Mouse (Mus musculus) left cerebral cortex, adult 8-10 months (tissue): ENCODE measurements around the gene Nr2e3. TPM values are rescaled to one million over a fixed set of nuclear protein-coding genes. Genes with fewer than 3 reads are reported as not detected.
"Not testable (repeated sequence)": the region's sequence is repeated elsewhere in the genome, so short reads cannot be mapped to it uniquely, and the experiment has no call there.

Source experiments
- DNase-seq, 2 experiments: peaks; one replicate each; pipeline ENCODE4 v3.0.0; 2022; ENCODE audit warnings: low spot score in 2 of 2
- total RNA-seq, 4 experiments: library from RNA; stranded (reverse); gene quantifications; 2 replicates each; pipeline ENCODE4 v1.2.4; 2022

Gene Nr2e3
- total RNA-seq, 4 experiments from 2014 or later, result not detected

GRCm38 (mm10) chr9:59951001-59951750, 9.3 kb downstream of the Nr2e3 start:
- no peak for DNase-seq

- DNase-seq, result no peak
Measured at GRCm38 (mm10) chr9:59949981-59950380, 10.5 kb downstream of the Nr2e3 start.

GRCm38 (mm10) chr9:59949511-59949910, 10.9 kb downstream of the Nr2e3 start:
- no peak for DNase-seq

- no peak for DNase-seq
Measured at GRCm38 (mm10) chr9:59948691-59949250, 11.7 kb downstream of the Nr2e3 start.

- DNase-seq, result no peak
Measured at GRCm38 (mm10) chr9:59948226-59948625, 12.2 kb downstream of the Nr2e3 start.

- no peak for DNase-seq
Measured at GRCm38 (mm10) chr9:59947271-59947670, 13.2 kb downstream of the Nr2e3 start.

- DNase-seq, result no peak
Measured at GRCm38 (mm10) chr9:59945241-59945640, 15.2 kb downstream of the Nr2e3 start.

GRCm38 (mm10) chr9:59943826-59944225, 16.6 kb downstream of the Nr2e3 start:
- no peak for DNase-seq

GRCm38 (mm10) chr9:59942501-59943085, 17.9 kb downstream of the Nr2e3 start:
- no peak for DNase-seq

- DNase-seq, result no peak
Measured at GRCm38 (mm10) chr9:59941885-59942350, 18.5 kb downstream of the Nr2e3 start.

- DNase-seq, result no peak
Measured at GRCm38 (mm10) chr9:59940913-59941884, 19.3 kb downstream of the Nr2e3 start.

- DNase-seq, result no peak
Measured at GRCm38 (mm10) chr9:59939691-59940090, 20.8 kb downstream of the Nr2e3 start.

- no peak for DNase-seq
Measured at GRCm38 (mm10) chr9:59938529-59938928, 21.9 kb downstream of the Nr2e3 start.

- not testable (repeated sequence) for DNase-seq
Measured at GRCm38 (mm10) chr9:59935866-59936265, 24.6 kb downstream of the Nr2e3 start.

GRCm38 (mm10) chr9:59930248-59930647, 30.2 kb downstream of the Nr2e3 start:
- DNase-seq, result no peak

GRCm38 (mm10) chr9:59914761-59915160, 45.7 kb downstream of the Nr2e3 start:
- DNase-seq, result no peak

- DNase-seq, result no peak
Measured at GRCm38 (mm10) chr9:59903382-59903781, 57.1 kb downstream of the Nr2e3 start.
